Mouse (Mus musculus) E14TG2a.4 (cell line): ENCODE results near the gene Wdr90.
A peak's percentile ranks its signal among the peaks of the same experiment; 100 is the strongest.

Source experiments
- H3K27me3 ChIP-seq: 2 replicates; pipeline ENCODE4 v1.6.1; 2014; ENCODE audit warnings: low read length, control low read depth; ENCODE audit not compliant: insufficient read depth
- H3K36me3 ChIP-seq: 2 replicates; pipeline ENCODE4 v1.6.1; 2014; ENCODE audit warnings: low read length, control low read depth; ENCODE audit not compliant: insufficient read depth
- H3K4me1 ChIP-seq: replicated peaks from 2 replicates; pipeline ENCODE4 v1.6.1; 2014; ENCODE audit warnings: low read depth, low read length, control low read depth
- H3K4me3 ChIP-seq: replicated peaks from 2 replicates; pipeline ENCODE4 v1.5.1; 2014; ENCODE audit warnings: mild to moderate bottlenecking, low read length
- H3K9me3 ChIP-seq: 2 replicates; pipeline ENCODE4 v1.6.1; 2014; ENCODE audit warnings: low read length, control low read depth
- CTCF ChIP-seq: conservative IDR thresholded peaks from 2 replicates; pipeline ENCODE4 v1.5.1; 2014; ENCODE audit warnings: low read length
- NANOG ChIP-seq: IDR thresholded peaks from 2 replicates; pipeline ENCODE4 v1.6.1; 2014; ENCODE audit warnings: borderline replicate concordance, low read length, mixed read lengths
- POU5F1 ChIP-seq: IDR thresholded peaks from 2 replicates; pipeline ENCODE4 v1.6.1; 2014; ENCODE audit warnings: low read length, borderline replicate concordance

Gene Wdr90

GRCm38 (mm10) chr17:25818851-25819780, 42.2 kb downstream of the Wdr90 start:
- Histone ChIP-seq H3K4me1 (peaks cover 49% of the 10 kb centered on the region), H3K4me3 (peak overlapping the region; percentile 82), H3K9me3 (no peaks in the 10 kb centered on the region), H3K27me3 (peaks cover 51% of the 10 kb centered on the region), H3K36me3 (no peaks in the 10 kb centered on the region)
- no peak for TF ChIP-seq POU5F1
- TF ChIP-seq NANOG = no peak
- TF ChIP-seq CTCF = no peak

- H3K4me1 ChIP-seq = peaks cover 45% of the 10 kb centered on the region
- H3K36me3 ChIP-seq = no peaks in the 10 kb centered on the region
- H3K4me3 ChIP-seq = no peak overlapping the region
- peaks cover 60% of the 10 kb centered on the region for H3K27me3 ChIP-seq
- TF ChIP-seq POU5F1 (no peak), CTCF (no peak), NANOG (no peak)
- H3K9me3 ChIP-seq = 0 out of 2 replicates have a peak, but pooled peaks cover 6% of the 10 kb centered on the region
These were observed 43.6 kb downstream of the Wdr90 start for GRCm38 (mm10) chr17:25817662-25818061.

- Histone ChIP-seq H3K4me1 (peaks cover 34% of the 10 kb centered on the region), H3K36me3 (no peaks in the 10 kb centered on the region), H3K9me3 (0 out of 2 replicates have a peak, but pooled peaks cover 8% of the 10 kb centered on the region), H3K4me3 (peak overlapping the region; percentile 51), H3K27me3 (peaks cover 91% of the 10 kb centered on the region)
- TF ChIP-seq NANOG = no peak
- TF ChIP-seq CTCF = peak; percentile 38
- no peak for TF ChIP-seq POU5F1
These were observed 47.8 kb downstream of the Wdr90 start for GRCm38 (mm10) chr17:25813471-25813870.

- Histone ChIP-seq H3K9me3 (0 out of 2 replicates have a peak, but pooled peaks cover 8% of the 10 kb centered on the region), H3K4me3 (no peak overlapping the region), H3K27me3 (peaks cover 78% of the 10 kb centered on the region), H3K4me1 (peaks cover 18% of the 10 kb centered on the region), H3K36me3 (no peaks in the 10 kb centered on the region)
- TF ChIP-seq CTCF (no peak), NANOG (no peak), POU5F1 (no peak)
These were observed 50.4 kb downstream of the Wdr90 start for GRCm38 (mm10) chr17:25810890-25811289.

- H3K4me3 ChIP-seq = peak overlapping the region; percentile 92
- H3K9me3 ChIP-seq = 0 out of 2 replicates have a peak, but pooled peaks cover 8% of the 10 kb centered on the region
- peaks cover 18% of the 10 kb centered on the region for H3K4me1 ChIP-seq
- peaks cover 71% of the 10 kb centered on the region for H3K27me3 ChIP-seq
- TF ChIP-seq CTCF (no peak), NANOG (no peak), POU5F1 (no peak)
- H3K36me3 ChIP-seq = no peaks in the 10 kb centered on the region
These were observed 51.5 kb downstream of the Wdr90 start for GRCm38 (mm10) chr17:25809606-25810340.

GRCm38 (mm10) chr17:25808789-25809605, 52.3 kb downstream of the Wdr90 start, which contains the start of gene Fbxl16:
Fbxl16 (plus strand) TSS chr17:25809085.
- Histone ChIP-seq H3K36me3 (no peaks in the 10 kb centered on the region), H3K9me3 (0 out of 2 replicates have a peak, but pooled peaks cover 8% of the 10 kb centered on the region), H3K4me3 (peak within 1 kb of the TSS; percentile 92), H3K27me3 (peaks cover 67% of the 10 kb centered on the region), H3K4me1 (peaks cover 18% of the 10 kb centered on the region)
- no peak for TF ChIP-seq NANOG

- peaks cover 20% of the 10 kb centered on the region for H3K4me1 ChIP-seq
- H3K27me3 ChIP-seq = peaks cover 71% of the 10 kb centered on the region
- peak overlapping the region; percentile 92 for H3K4me3 ChIP-seq
- TF ChIP-seq CTCF (no peak), POU5F1 (no peak), NANOG (no peak)
- 0 out of 2 replicates have a peak, but pooled peaks cover 6% of the 10 kb centered on the region for H3K9me3 ChIP-seq
- H3K36me3 ChIP-seq = no peaks in the 10 kb centered on the region
These were observed 53.3 kb downstream of the Wdr90 start for GRCm38 (mm10) chr17:25808028-25808427.
